Mouse (Mus musculus): ENCODE results near the gene Sumf1.
A peak's percentile ranks its signal among the peaks of the same experiment; 100 is the strongest.

The Sumf1 gene

GRCm38 (mm10) chr6:108148435-108148834 lies 36.9 kb downstream of the Sumf1 start:
- no peak for DNase-seq (ENCODE audit: extremely low spot score)

- DNase-seq (ENCODE audit: extremely low spot score) = no peak
Measured at GRCm38 (mm10) chr6:108146637-108147036, 38.7 kb downstream of the Sumf1 start.

DNA sequence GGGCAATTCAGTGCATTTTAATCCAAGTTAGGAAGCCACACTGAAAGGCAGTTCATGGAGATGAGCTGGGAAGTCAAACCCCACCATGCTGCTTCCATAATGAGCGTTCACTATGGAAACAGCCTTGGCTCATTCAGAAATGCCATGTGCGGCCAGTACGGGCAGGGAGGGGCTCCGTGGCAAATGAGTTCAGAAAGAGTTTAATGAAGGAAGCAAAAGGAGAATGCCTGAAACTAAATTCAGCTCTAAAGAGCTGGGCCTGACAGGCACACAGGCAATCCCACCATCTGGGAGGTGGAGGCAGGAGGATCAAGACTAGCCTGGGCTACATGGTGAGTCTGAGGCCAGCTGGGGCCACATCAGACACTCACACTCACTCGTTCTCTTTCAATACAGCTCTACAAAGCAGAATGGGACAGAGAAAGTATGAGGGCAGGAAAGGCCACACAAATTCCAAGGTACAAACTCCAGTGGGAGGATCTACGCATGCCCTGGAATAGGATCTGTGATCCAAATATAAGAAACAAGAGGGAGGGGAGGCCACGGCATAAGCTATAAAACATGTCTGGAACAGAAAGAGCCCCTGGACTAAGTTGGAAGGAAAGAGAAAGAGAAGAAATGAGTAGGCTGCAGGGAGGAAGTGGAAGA lies 39.3 kb downstream of the Sumf1 start:
- peak; percentile 38 for DNase-seq (ENCODE audit: extremely low spot score)

GRCm38 (mm10) chr6:108145241-108145640 lies 40.1 kb downstream of the Sumf1 start:
- DNase-seq (ENCODE audit: extremely low spot score) = no peak

- no peak for DNase-seq (ENCODE audit: extremely low spot score)
Measured at GRCm38 (mm10) chr6:108142796-108143195, 42.6 kb downstream of the Sumf1 start.

DNA sequence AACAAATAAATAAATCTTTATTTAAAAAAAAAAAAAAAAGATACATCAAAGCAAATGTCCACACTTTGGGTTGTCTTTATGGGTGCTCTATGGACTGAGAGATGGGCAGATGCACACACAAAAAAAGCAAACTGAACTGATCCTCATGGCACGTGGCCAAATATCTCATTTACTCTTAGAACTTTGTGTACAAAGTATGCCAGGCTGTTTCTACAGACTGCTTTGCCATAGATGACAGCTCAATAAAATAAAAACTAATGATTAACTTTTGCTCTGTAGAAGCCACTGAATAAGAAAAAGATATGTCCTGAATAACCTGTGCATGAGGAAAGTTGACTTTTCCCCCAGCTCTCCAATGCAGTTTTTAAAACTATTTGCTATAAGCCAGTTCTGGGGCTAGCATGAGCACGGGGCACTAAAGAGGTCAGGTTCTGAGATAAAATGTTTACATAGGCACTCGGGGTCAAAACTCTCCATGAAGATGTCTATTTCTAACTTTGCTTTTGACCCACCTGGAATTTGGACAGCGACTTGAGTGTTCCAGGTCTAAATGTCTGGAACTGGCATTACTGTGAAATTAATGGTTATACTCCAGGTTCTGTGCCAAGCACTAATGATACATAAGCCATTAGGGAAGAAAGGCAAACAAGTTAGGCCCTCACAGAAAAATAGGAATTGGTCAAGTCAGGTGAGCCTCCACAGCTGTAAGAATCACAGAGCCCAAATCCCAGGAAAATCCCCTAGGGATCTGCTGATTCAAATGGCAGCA lies 44.5 kb downstream of the Sumf1 start:
- no peak for DNase-seq (ENCODE audit: extremely low spot score)

- no peak for DNase-seq (ENCODE audit: extremely low spot score)
Measured at GRCm38 (mm10) chr6:108137031-108137430, 48.4 kb downstream of the Sumf1 start.

GRCm38 (mm10) chr6:108136286-108136685 lies 49.1 kb downstream of the Sumf1 start:
- no peak for DNase-seq (ENCODE audit: extremely low spot score)

DNA sequence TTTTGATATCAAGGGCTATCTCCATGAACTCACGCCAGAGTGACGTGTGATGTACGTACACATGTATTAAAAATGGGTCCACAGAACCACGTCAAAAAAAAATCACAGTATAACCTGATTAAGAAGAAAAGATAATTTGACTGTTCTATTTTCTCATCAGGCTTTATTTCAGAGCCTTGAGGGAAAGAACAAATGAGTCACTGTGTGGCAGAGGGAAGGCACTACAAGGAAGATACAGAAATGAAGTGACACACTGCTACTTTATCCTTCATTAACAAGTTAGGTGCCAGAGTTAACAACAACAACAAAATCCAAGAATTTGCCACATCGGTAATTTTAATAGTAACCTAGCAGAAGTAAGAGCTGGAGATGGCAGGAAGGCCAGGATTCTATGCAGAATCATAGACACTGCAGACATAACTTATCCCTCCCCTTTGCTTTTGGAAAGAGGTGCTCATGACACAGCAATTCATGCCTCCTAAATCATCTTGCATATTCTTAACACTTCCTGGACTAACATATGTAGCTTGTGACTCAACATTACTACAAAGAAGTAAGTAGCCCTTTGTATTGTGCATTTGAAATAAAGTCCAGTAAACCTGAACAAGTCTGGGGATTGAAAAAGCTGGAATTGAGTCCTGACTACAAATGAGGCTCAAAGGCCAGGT lies 53.0 kb downstream of the Sumf1 start:
- no peak for DNase-seq (ENCODE audit: extremely low spot score)

GRCm38 (mm10) chr6:108130718-108131117 lies 54.7 kb downstream of the Sumf1 start:
- DNase-seq (ENCODE audit: extremely low spot score) = no peak

DNA sequence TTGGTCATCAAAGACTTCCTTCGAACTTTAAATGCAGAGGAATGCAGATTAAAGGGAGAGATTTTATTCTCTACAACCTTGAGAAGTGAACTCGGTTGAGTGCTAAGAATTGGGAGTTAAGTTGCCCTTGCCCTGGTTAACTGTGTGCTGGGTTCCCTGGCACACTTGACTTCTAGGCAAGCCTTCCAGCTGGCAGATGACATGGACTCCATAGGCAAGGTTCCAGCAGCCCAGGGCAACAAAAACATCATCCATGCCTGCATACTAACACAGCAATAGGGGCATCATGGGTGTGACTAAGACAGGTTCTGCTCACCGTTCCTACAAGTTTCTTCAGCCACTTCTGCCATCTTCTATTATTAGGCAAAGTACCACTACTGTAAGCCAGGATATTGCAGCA lies 58.8 kb downstream of the Sumf1 start:
- DNase-seq (ENCODE audit: extremely low spot score) = no peak

DNA sequence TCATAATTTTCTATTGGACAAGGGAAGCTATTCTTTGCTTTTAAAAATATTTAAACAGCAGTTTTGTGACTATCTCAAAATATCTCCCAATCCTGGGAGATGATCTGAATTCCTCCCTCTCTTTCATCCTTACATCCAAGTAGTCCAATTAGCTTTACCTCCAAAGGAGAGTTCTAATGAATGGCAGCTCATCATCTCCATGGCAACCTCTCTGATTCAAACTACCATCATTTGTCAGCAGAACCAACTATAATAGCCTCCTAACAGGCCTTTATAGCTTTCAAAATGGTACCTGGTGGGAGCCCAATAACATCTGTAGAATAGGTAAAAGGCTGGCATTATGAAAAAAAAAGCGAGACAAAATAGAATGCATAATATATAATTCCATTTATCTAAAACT lies 59.9 kb downstream of the Sumf1 start:
- no peak for DNase-seq (ENCODE audit: extremely low spot score)

DNA sequence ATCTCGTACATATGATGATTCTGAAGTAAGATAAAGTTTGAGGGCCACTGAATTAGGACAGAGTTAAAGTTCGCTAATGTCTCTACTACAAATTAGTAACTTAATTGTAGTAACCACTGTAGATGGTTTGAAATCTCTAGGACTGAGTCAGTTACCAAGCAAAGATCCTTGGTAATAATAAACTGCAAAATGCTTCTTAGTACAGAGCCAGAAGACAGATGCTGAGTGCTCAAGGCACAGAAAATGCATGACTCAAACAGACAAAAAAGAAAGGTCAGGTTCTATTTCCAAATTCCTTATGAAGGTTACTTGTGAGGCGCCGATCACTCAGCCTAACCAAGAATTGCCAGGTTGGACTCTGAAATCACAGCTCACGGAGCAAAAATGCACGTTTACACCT lies 67.5 kb downstream of the Sumf1 start:
- no peak for DNase-seq (ENCODE audit: extremely low spot score)

- no peak for DNase-seq (ENCODE audit: extremely low spot score)
Measured at GRCm38 (mm10) chr6:108114971-108115370, 70.4 kb downstream of the Sumf1 start.

DNA sequence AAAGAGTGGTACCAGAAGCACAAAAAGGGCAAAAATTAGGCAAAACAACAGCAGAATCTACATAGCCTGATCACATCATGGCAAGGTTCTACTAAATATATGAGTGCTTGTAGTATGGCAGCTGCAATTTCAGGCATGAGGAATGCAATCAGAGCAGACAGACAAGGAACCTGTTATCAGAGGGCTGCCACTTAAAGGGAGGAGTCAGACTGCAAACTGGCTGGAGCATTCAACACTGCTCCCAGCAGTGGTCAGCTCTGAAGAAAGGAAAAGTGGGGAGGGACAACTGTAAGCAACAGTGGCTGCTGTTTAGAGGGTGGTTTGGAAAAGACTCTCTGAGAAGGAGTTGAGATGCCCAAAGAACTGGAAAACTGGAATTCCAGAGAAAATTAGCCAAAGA lies 73.7 kb downstream of the Sumf1 start:
- no peak for DNase-seq (ENCODE audit: extremely low spot score)

DNA sequence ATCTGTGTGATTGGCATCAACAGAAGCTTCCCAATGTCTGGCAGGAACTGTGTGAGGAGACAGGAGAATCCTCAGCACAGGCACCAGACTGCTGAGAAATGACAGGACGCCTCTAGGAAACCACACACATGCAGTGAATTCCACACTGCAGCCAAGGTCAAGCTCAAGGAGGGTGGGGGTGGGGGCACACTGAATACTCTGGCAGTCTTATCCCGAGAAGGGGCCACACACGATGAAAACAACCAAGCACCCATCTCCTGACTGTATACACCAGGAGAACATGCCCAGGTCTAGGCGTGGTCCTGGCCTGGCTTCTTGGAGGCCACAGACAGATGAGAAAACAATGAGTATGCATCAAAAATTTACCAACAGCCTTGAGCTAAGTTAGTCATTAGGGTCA lies 75.0 kb downstream of the Sumf1 start:
- no peak for DNase-seq (ENCODE audit: extremely low spot score)

DNA sequence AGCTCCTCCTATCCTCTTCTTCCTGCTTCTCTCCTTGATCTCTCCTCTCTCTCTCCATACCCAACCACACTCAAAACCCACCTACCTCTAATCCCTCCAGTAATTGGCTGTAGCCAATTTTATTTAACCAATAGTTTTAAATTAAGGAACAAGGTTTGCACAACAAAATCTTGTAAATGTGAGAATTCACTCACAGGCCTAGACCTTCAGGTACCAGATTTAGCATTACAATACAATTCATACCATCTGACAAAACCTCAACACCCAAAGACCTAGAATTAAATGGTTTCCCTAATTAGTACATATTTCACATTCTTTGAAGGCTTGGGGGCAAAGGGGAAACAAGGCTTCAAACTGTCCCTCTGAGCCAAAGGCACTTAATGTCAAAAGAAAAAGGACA lies 78.0 kb downstream of the Sumf1 start:
- DNase-seq (ENCODE audit: extremely low spot score) = no peak

- DNase-seq (ENCODE audit: extremely low spot score) = no peak
Measured at GRCm38 (mm10) chr6:108101936-108102830, 83.2 kb downstream of the Sumf1 start.

- DNase-seq (ENCODE audit: extremely low spot score) = no peak
Measured at GRCm38 (mm10) chr6:108098846-108099217, 86.5 kb downstream of the Sumf1 start.

- DNase-seq (ENCODE audit: extremely low spot score) = peak; percentile 49
Measured at GRCm38 (mm10) chr6:108098171-108098845, 87.1 kb downstream of the Sumf1 start.

GRCm38 (mm10) chr6:108095445-108095844 lies 89.9 kb downstream of the Sumf1 start:
- no peak for DNase-seq (ENCODE audit: extremely low spot score)
